Comparison of ENCODE assay signal across 23 mouse cellular contexts in the genomic region with DNA sequence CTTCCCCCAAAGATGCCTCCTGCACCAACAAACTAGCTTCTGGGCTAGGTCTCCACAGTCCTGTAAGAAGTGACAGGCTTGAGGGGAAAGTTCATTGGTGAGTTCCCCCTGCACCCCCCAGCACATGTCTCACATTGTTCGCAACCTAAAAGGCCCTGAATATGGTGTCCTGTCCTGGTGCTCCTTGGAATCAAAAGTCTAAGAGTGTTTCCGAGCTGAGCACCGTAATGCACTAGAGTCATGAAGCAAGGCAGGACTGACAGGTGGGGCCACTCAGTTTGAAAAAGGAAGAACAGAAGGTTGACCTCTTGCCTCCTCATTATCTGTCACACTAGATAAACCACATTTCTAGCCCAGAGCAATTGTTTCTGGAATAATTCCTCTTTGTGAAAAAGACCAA.
DNase-seq lines count a peak whose midpoint lies in the region; ATAC-seq and TF ChIP-seq lines count a peak whose summit lies in the region.
"Had no signal": no experiment of that assay in that cellular context is flagged by ENCODE, and none has a peak within 500 bp of the region (broad histone marks: within the 10 kb centered on the region; RNA-seq: fewer than 3 reads in every experiment).

No protein-coding gene starts in this region.

- TF ChIP-seq CTCF in kidney, adult 2 months (conservative IDR thresholded peaks at IDR 0.05; ENCODE audit: insufficient read depth, insufficient read length, low read depth, low read length), result no peak

- TF ChIP-seq POLR2A in kidney, adult 2 months (IDR thresholded peaks at IDR 0.05; ENCODE audit: low read depth, low read length), result no peak

- no peak overlapping the region for H3K4me3 ChIP-seq in kidney, adult 2 months (ENCODE audit: insufficient read depth, low read depth, low read length)
- no peak overlapping the region for H3K4me3 ChIP-seq in kidney, embryonic 16.5 days (ENCODE audit: low read length)
- H3K4me3 ChIP-seq: embryonic facial prominence, embryonic 13.5 days; embryonic facial prominence, embryonic 15.5 days; erythroblast, embryonic 14.5 days; forebrain, embryonic 10.5 days; forebrain, embryonic 12.5 days had no signal

- no peaks in the 10 kb centered on the region for H3K4me1 ChIP-seq in kidney, adult 2 months (ENCODE audit: control insufficient read depth, insufficient read depth, low read length)
- peaks cover 3% of the 10 kb centered on the region; the same call in 1 of the 2 replicates for H3K4me1 ChIP-seq in kidney, embryonic 16.5 days (ENCODE audit: insufficient read depth, low read length)
- H3K4me1 ChIP-seq: embryonic facial prominence, embryonic 15.5 days; forebrain, embryonic 10.5 days; forebrain, embryonic 12.5 days had no signal

- no peaks in the 10 kb centered on the region for H3K36me3 ChIP-seq in kidney, adult 2 months (ENCODE audit: control insufficient read depth, insufficient read depth, low read length)
- no peaks in the 10 kb centered on the region for H3K36me3 ChIP-seq in kidney, embryonic 16.5 days (ENCODE audit: insufficient read depth, low read length)
- H3K36me3 ChIP-seq: embryonic facial prominence, embryonic 13.5 days; embryonic facial prominence, embryonic 15.5 days; forebrain, embryonic 10.5 days; forebrain, embryonic 12.5 days had no signal

- H3K4me2 ChIP-seq in kidney, embryonic 16.5 days (replicated peaks; ENCODE audit: low read depth, low read length), result no peak overlapping the region
- H3K4me2 ChIP-seq: embryonic facial prominence, embryonic 13.5 days; embryonic facial prominence, embryonic 15.5 days; forebrain, embryonic 12.5 days had no signal

- H3K27me3 ChIP-seq in kidney, adult 2 months (replicated peaks; ENCODE audit: control insufficient read depth, insufficient read depth, low read length), result no peaks in the 10 kb centered on the region
- no peaks in the 10 kb centered on the region for H3K27me3 ChIP-seq in kidney, embryonic 16.5 days (ENCODE audit: insufficient read depth, low read length)
- H3K27me3 ChIP-seq: embryonic facial prominence, embryonic 13.5 days; embryonic facial prominence, embryonic 15.5 days; forebrain, embryonic 12.5 days had no signal

- no peak overlapping the region for H3K9ac ChIP-seq in kidney, embryonic 16.5 days (replicated peaks; ENCODE audit: low read length)
- H3K9ac ChIP-seq: embryonic facial prominence, embryonic 13.5 days; embryonic facial prominence, embryonic 15.5 days; forebrain, embryonic 12.5 days had no signal

- 44% methylated on average over 3 of the region's 3 CpGs for WGBS in kidney, adult 2 months
- 45% methylated on average over 3 of the region's 3 CpGs for WGBS in kidney, embryonic 16.5 days

- peak; percentile 2 for DNase-seq in kidney, adult 2 months
- no peak for DNase-seq in kidney, adult 11 months
- no peak for DNase-seq in kidney, adult 8-10 months
- peak; percentile 12 for DNase-seq in kidney, postnatal 10 days
- DNase-seq in kidney, adult 9 months, result no peak
- DNase-seq in yolk sac, embryonic 10.5 days (ENCODE audit: low spot score), result no peak
- DNase-seq: adrenal gland, adult 2 months; adrenal gland, postnatal 10 days; adrenal gland, postnatal 25 days; cerebellum, adult 11 months; cerebellum, adult 18-20 months; cerebellum, adult 8-10 months; cerebellum, adult 9-11 months; cerebellum, postnatal 14 days; cerebellum, postnatal 36 days; embryo, embryonic 11 days had no signal

- ATAC-seq in kidney, embryonic 16.5 days (ENCODE audit: low FRiP score, low TSS enrichment), result peak; percentile 51; the same call in 1 of the 2 replicates
- ATAC-seq: forebrain, embryonic 14.5 days had no signal

- H3K27ac ChIP-seq in kidney, adult 2 months (ENCODE audit: insufficient read depth, low read depth, low read length), result peak overlapping the region; percentile 56; the same call in 1 of the 2 replicates
- peak overlapping the region; percentile 49 for H3K27ac ChIP-seq in kidney, embryonic 16.5 days (ENCODE audit: low read length)
- H3K27ac ChIP-seq: embryonic facial prominence, embryonic 13.5 days; embryonic facial prominence, embryonic 15.5 days; forebrain, embryonic 10.5 days; forebrain, embryonic 12.5 days had no signal

- H3K9me3 ChIP-seq in kidney, embryonic 16.5 days (ENCODE audit: low read length), result no peaks in the 10 kb centered on the region
- H3K9me3 ChIP-seq: embryonic facial prominence, embryonic 13.5 days; embryonic facial prominence, embryonic 15.5 days; forebrain, embryonic 10.5 days; forebrain, embryonic 12.5 days had no signal

Comparison
In these comparisons a context has a peak if more than half of its experiments do, and no peak if none do; other contexts are left out.
1. DNase-seq: peak in kidney, adult 2 months (single experiment) and kidney, postnatal 10 days (single experiment); none in kidney, adult 11 months (single experiment), kidney, adult 8-10 months (0 of 2), kidney, adult 9 months (single experiment) and yolk sac, embryonic 10.5 days (single experiment).